Mouse (Mus musculus) cortical plate, adult 2 months (tissue): ENCODE data around the gene Setd6.

Experiments
- CTCF ChIP-seq: fragments of 200-500 bp; IDR thresholded peaks from 2 replicates; pipeline ENCODE4 v1.5.1; 2011; ENCODE audit warnings: mild to moderate bottlenecking, control low read depth, low read length; ENCODE audit not compliant: insufficient read depth; ENCODE audit errors: extremely low read depth
- POLR2A ChIP-seq: fragments of 200-500 bp; IDR thresholded peaks from 2 replicates; pipeline ENCODE4 v1.6.1; 2011; ENCODE audit warnings: mild to moderate bottlenecking, low read length, control low read depth; ENCODE audit not compliant: insufficient read depth; ENCODE audit errors: extremely low read depth

DNA sequence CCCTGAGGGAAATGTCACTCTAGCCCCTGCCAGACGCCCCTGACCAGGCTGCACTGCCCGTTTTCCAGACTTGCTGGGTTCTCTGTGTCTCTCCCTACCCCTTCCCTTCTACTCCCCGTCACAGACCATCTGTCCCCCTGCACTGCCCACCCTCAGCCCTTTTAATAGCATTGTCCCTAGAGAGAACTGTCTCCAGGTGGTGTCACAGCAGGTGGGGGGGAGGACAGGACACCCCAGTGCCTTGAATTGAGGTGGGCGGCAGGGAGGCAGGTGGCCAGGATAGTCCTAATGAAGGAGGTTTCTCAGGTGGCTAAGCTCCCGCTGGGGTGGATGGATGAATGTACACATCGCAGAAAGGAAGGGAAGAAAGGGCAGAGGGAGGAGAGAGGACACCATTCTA, 21.1 kb upstream of the Setd6 start:
- TF ChIP-seq CTCF, result no peak
- TF ChIP-seq POLR2A, result no peak
